Mouse (Mus musculus) CH12.LX (cell line): Measurements from ENCODE around the gene Slc27a4. TPM values are rescaled to one million over a fixed set of nuclear protein-coding genes. Genes with fewer than 3 reads are reported as not detected.

Source experiments
- DNase-seq: peaks from one replicate; pipeline ENCODE4 v3.0.0-alpha.2; 2013; ENCODE audit errors: extremely low read depth
- H3K27ac ChIP-seq: 2 replicates; pipeline ENCODE4 v1.5.1; 2012; ENCODE audit warnings: low read depth, mild to moderate bottlenecking, control low read depth, moderate library complexity; ENCODE audit not compliant: insufficient read depth
- H3K27me3 ChIP-seq: replicated peaks from 2 replicates; pipeline ENCODE3; 2012; ENCODE audit warnings: inconsistent platforms
- H3K36me3 ChIP-seq, 2 experiments: replicated peaks in 1 of 2; 2 replicates each; pipeline versions ENCODE3 to v1.6.1; 2012; ENCODE audit warnings: inconsistent platforms in 1 of 2, low read length in 1 of 2, mild to moderate bottlenecking in 1 of 2, mixed read lengths in 1 of 2, moderate library complexity in 1 of 2; ENCODE audit not compliant: control insufficient read depth in 1 of 2, insufficient read depth in 1 of 2
- H3K4me1 ChIP-seq, 2 experiments: 2 replicates each; pipeline ENCODE4 v1.6.1; 2012; ENCODE audit warnings: inconsistent platforms in 1 of 2, moderate library complexity in 1 of 2; ENCODE audit not compliant: insufficient read depth in 2 of 2, control insufficient read depth in 1 of 2
- H3K4me2 ChIP-seq: 2 replicates; pipeline ENCODE4 v1.6.1; 2012; ENCODE audit warnings: low read depth, mild to moderate bottlenecking, control low read depth; ENCODE audit not compliant: poor library complexity, insufficient read depth, severe bottlenecking
- H3K4me3 ChIP-seq, 3 experiments: fragments of 150-350 bp in 1 of 3; sonication (generic) in 1 of 3; replicated peaks in 1 of 3; 2 replicates each; pipeline versions ENCODE3 to v1.5.1; 2011 to 2012; ENCODE audit warnings: low read depth in 2 of 3, low read length in 2 of 3, mild to moderate bottlenecking in 2 of 3, moderate library complexity in 2 of 3, control low read depth in 1 of 3, improper control_type of control experiment in 1 of 3, inconsistent platforms in 1 of 3, mixed read lengths in 1 of 3; ENCODE audit not compliant: poor library complexity in 1 of 3
- H3K79me2 ChIP-seq: replicated peaks from 2 replicates; pipeline ENCODE4 v1.6.1; 2012; ENCODE audit warnings: mild to moderate bottlenecking, moderate library complexity; ENCODE audit not compliant: control insufficient read depth, poor library complexity, insufficient read depth, severe bottlenecking; ENCODE audit errors: extremely low read depth
- H3K9ac ChIP-seq: 2 replicates; pipeline ENCODE4 v1.6.1; 2012; ENCODE audit warnings: low read depth, mild to moderate bottlenecking, control low read depth, moderate library complexity; ENCODE audit not compliant: insufficient read depth
- H3K9me3 ChIP-seq: replicated peaks from 2 replicates; pipeline ENCODE3; 2012; ENCODE audit warnings: low read length, inconsistent platforms, mixed read lengths
- CHD1 ChIP-seq: IDR thresholded peaks from 2 replicates; pipeline ENCODE4 v1.6.1; 2012; ENCODE audit warnings: low read depth, low read length, improper control_type of control experiment, inconsistent platforms
- CTCF ChIP-seq, 2 experiments: IDR thresholded peaks in 1 of 2; conservative IDR thresholded peaks in 1 of 2; 2 replicates each; pipeline ENCODE4 v1.5.1; 2011 to 2012; ENCODE audit warnings: low read depth in 2 of 2, low read length in 2 of 2, improper control_type of control experiment in 1 of 2, inconsistent platforms in 1 of 2, mild to moderate bottlenecking in 1 of 2, moderate library complexity in 1 of 2
- EP300 ChIP-seq: IDR thresholded peaks from 2 replicates; pipeline ENCODE4 v1.6.1; 2011; ENCODE audit warnings: low read length, improper control_type of control experiment
- GABPA ChIP-seq: IDR thresholded peaks from 2 replicates; pipeline ENCODE4 v1.6.1; 2012; ENCODE audit warnings: low read depth, low read length, improper control_type of control experiment, inconsistent platforms; ENCODE audit not compliant: insufficient replicate concordance
- HCFC1 ChIP-seq: IDR thresholded peaks from 2 replicates; pipeline ENCODE4 v1.6.1; 2012; ENCODE audit warnings: low read depth, mild to moderate bottlenecking, inconsistent platforms, low read length, improper control_type of control experiment
- IRF4 ChIP-seq: IDR thresholded peaks from 2 replicates; pipeline ENCODE4 v1.6.1; 2014; ENCODE audit warnings: low read depth, mild to moderate bottlenecking, inconsistent platforms, low read length, improper control_type of control experiment
- JUN ChIP-seq: IDR thresholded peaks from 2 replicates; pipeline ENCODE4 v1.6.1; 2011; ENCODE audit warnings: low read depth, mild to moderate bottlenecking, low read length, improper control_type of control experiment, moderate library complexity; ENCODE audit not compliant: insufficient read depth
- JUND ChIP-seq: conservative IDR thresholded peaks from 2 replicates; pipeline ENCODE4 v1.6.1; 2011; ENCODE audit warnings: low read depth, low read length, improper control_type of control experiment
- KAT2A ChIP-seq: IDR thresholded peaks from 2 replicates; pipeline ENCODE4 v1.6.1; 2012; ENCODE audit warnings: low read length, improper control_type of control experiment, inconsistent platforms; ENCODE audit not compliant: insufficient replicate concordance
- MAFK ChIP-seq: IDR thresholded peaks from 2 replicates; pipeline ENCODE4 v1.6.1; 2011; ENCODE audit warnings: low read length, improper control_type of control experiment; ENCODE audit not compliant: insufficient replicate concordance
- MAX ChIP-seq: IDR thresholded peaks from 2 replicates; pipeline ENCODE4 v1.6.1; 2011; ENCODE audit warnings: low read length, improper control_type of control experiment
- MXI1 ChIP-seq: IDR thresholded peaks from 2 replicates; pipeline ENCODE4 v1.6.1; 2011; ENCODE audit warnings: mild to moderate bottlenecking, low read depth, low read length, improper control_type of control experiment
- MYC ChIP-seq: IDR thresholded peaks from 2 replicates; pipeline ENCODE4 v1.6.1; 2011; ENCODE audit warnings: low read depth, mild to moderate bottlenecking, improper control_type of control experiment, low read length
- NELFE ChIP-seq: IDR thresholded peaks from 2 replicates; pipeline ENCODE4 v1.6.1; 2011; ENCODE audit warnings: low read depth, low read length, improper control_type of control experiment
- NRF1 ChIP-seq: IDR thresholded peaks from 2 replicates; pipeline ENCODE4 v1.6.1; 2014; ENCODE audit warnings: low read depth, mild to moderate bottlenecking, inconsistent platforms, low read length, improper control_type of control experiment, moderate library complexity
- PAX5 ChIP-seq: IDR thresholded peaks from 2 replicates; pipeline ENCODE4 v1.6.1; 2012; ENCODE audit warnings: low read length, inconsistent platforms, mixed read lengths
- POLR2A ChIP-seq: IDR thresholded peaks from 2 replicates; pipeline ENCODE4 v1.6.1; 2011; ENCODE audit warnings: low read depth, mild to moderate bottlenecking, improper control_type of control experiment, low read length
- POLR2AphosphoS2 ChIP-seq: IDR thresholded peaks from 2 replicates; pipeline ENCODE4 v1.6.1; 2011; ENCODE audit warnings: low read depth, low read length, improper control_type of control experiment
- RAD21 ChIP-seq: IDR thresholded peaks from 2 replicates; pipeline ENCODE4 v1.6.1; 2011; ENCODE audit warnings: low read depth, mild to moderate bottlenecking, low read length, improper control_type of control experiment, moderate library complexity
- RCOR1 ChIP-seq: conservative IDR thresholded peaks from 2 replicates; pipeline ENCODE4 v1.6.1; 2012; ENCODE audit warnings: low read depth, mild to moderate bottlenecking, inconsistent platforms, low read length, improper control_type of control experiment
- SIN3A ChIP-seq: IDR thresholded peaks from 2 replicates; pipeline ENCODE4 v1.6.1; 2012; ENCODE audit warnings: low read length, improper control_type of control experiment, inconsistent platforms
- SMC3 ChIP-seq: IDR thresholded peaks from 2 replicates; pipeline ENCODE4 v1.6.1; 2011; ENCODE audit warnings: low read depth, low read length, improper control_type of control experiment
- TBP ChIP-seq: conservative IDR thresholded peaks from 2 replicates; pipeline ENCODE4 v1.6.1; 2011; ENCODE audit warnings: low read depth, low read length, improper control_type of control experiment
- TCF12 ChIP-seq: IDR thresholded peaks from 2 replicates; pipeline ENCODE4 v1.6.1; 2014; ENCODE audit warnings: low read depth, mild to moderate bottlenecking, inconsistent platforms, low read length, improper control_type of control experiment
- UBTF ChIP-seq: IDR thresholded peaks from 2 replicates; pipeline ENCODE4 v1.6.1; 2012; ENCODE audit warnings: low read depth, mild to moderate bottlenecking, inconsistent platforms, low read length, improper control_type of control experiment, moderate library complexity
- USF1 ChIP-seq: IDR thresholded peaks from 2 replicates; pipeline ENCODE4 v1.6.1; 2014; ENCODE audit warnings: low read depth, mild to moderate bottlenecking, inconsistent platforms, low read length, improper control_type of control experiment
- USF2 ChIP-seq: conservative IDR thresholded peaks from 2 replicates; pipeline ENCODE4 v1.6.1; 2011; ENCODE audit warnings: low read depth, low read length, improper control_type of control experiment
- ZKSCAN1 ChIP-seq: IDR thresholded peaks from 2 replicates; pipeline ENCODE4 v1.6.1; 2012; ENCODE audit warnings: low read depth, inconsistent platforms, low read length, improper control_type of control experiment, borderline replicate concordance
- ZMIZ1 ChIP-seq: IDR thresholded peaks from 2 replicates; pipeline ENCODE4 v1.6.1; 2012; ENCODE audit warnings: low read depth, mild to moderate bottlenecking, inconsistent platforms, low read length, improper control_type of control experiment
- dilution Hi-C: fragments of 300-500 bp; cut with MboI; formaldehyde crosslinking; loops from 2 replicates; pipeline ENCODE4 v1.14.3; 2020; ENCODE audit warnings: low sequenced_read_pairs; ENCODE audit not compliant: extremely low pct_unique_long_range_greater_than_20kb, extremely low pct_ligation_motif_present
- in situ Hi-C: fragments of 300-500 bp; cut with MboI; formaldehyde crosslinking; loops from 3 replicates; pipeline ENCODE4 v1.14.3; 2019; ENCODE audit warnings: low sequenced_read_pairs, low pct_ligation_motif_present, low pct_unique_long_range_greater_than_20kb, mixed read lengths
- polyA plus RNA-seq: library from polyadenylated mRNA; unstranded; fragments of >175 nt; gene quantifications from 2 replicates; pipeline ENCODE4 v1.2.1, GENCODE M21; 2012; ENCODE audit warnings: low read depth; ENCODE audit not compliant: insufficient read length
- total RNA-seq, 2 experiments: library from RNA; depleted of rRNA; stranded (reverse); fragments of 300-350 nt in 1 of 2; fragments of >200 nt in 1 of 2; gene quantifications; 2 replicates each; pipeline ENCODE4 v1.2.3; 2012 to 2014

Slc27a4 gene
- total and polyA plus RNA-seq, 3 experiments, result 4.7 to 11.3 (median 4.8) TPM

DNA sequence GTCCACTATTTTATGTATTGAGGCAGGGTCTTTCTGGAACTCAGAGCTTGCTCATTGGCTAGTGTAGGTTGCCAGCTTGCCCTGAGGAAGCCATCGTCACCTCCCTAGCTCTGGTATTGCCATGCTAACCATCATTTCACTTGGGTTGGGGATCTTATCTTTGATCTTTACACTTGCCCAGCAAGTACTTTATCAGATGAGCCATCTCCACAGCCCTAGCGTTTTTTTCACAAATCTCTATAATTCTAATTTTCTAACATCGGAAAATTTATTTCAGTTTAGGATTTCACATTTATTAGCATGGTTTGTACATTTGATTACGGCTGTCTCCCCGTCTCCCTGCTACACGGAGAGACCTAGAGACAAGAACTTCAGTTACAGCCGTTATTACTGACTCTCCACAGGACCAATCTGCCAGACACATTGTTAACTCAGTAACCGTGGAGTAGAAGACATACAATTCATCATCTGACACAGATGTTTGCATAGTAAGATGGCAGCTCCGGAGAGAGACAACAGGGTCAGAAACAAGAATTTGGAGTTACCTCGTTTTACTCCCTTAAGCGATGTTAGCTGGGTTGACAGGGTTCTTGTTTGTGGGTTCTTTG is 24.0 kb downstream of the Slc27a4 start:
- in situ Hi-C loops, result no loop called here

GRCm38 (mm10) chr2:29826926-29827708 is 24.7 kb downstream of the Slc27a4 start:
- in situ Hi-C loops, result no loop called here
- Histone ChIP-seq H3K4me2 (no peak overlapping the region), H3K4me1 (peaks cover 5 to 14% of the 10 kb centered on the region in 2 experiments; a peak in 3 of 4 replicates), H3K27me3 (no peaks in the 10 kb centered on the region), H3K4me3 (peak overlapping the region; percentile 87 to 100 (median 95)), H3K9ac (peak overlapping the region; percentile 81), H3K27ac (peak overlapping the region; percentile 77), H3K9me3 (no peaks in the 10 kb centered on the region), H3K36me3 (peaks cover 0 to 32% of the 10 kb centered on the region in 2 experiments), H3K79me2 (peaks cover 33% of the 10 kb centered on the region)
- dilution Hi-C loops, result no loop called here
- DNase-seq, result peak; percentile 99
- peak; percentile 69; the same call in 1 of the 2 replicates for TF ChIP-seq CHD1
- peak; percentile 80; the same call in 1 of the 2 replicates for TF ChIP-seq RCOR1
- no peak for TF ChIP-seq RAD21
- TF ChIP-seq ZMIZ1, result peak; percentile 84
- TF ChIP-seq KAT2A, result peak; percentile 87; the same call in 1 of the 2 replicates
- TF ChIP-seq IRF4, result peak; percentile 71; the same call in 1 of the 2 replicates
- TF ChIP-seq CTCF (conservative IDR thresholded peaks at IDR 0.05 in 1 of 2, IDR thresholded peaks at IDR 0.05 in 1 of 2; ENCODE audit: low read depth in 2 of 2, low read length in 2 of 2), result no peak
- peak; percentile 92 for TF ChIP-seq TBP
- peak; percentile 86 for TF ChIP-seq MXI1
- no peak; the same call in 1 of the 2 replicates for TF ChIP-seq UBTF
- peak; percentile 98 for TF ChIP-seq SIN3A
- TF ChIP-seq TCF12, result peak; percentile 80; the same call in 1 of the 2 replicates
- no peak for TF ChIP-seq USF1
- TF ChIP-seq GABPA, result peak; percentile 42; the same call in 1 of the 2 replicates
- TF ChIP-seq NRF1, result peak; percentile 48; the same call in 1 of the 2 replicates
- TF ChIP-seq NELFE, result peak; percentile 89
- peak; percentile 50; the same call in 1 of the 2 replicates for TF ChIP-seq MAFK
- no peak for TF ChIP-seq JUN
- no peak for TF ChIP-seq SMC3
- TF ChIP-seq HCFC1, result peak; percentile 94
- no peak; the same call in 1 of the 2 replicates for TF ChIP-seq ZKSCAN1
- TF ChIP-seq MAX, result peak; percentile 82
- peak; percentile 62; the same call in 1 of the 2 replicates for TF ChIP-seq JUND

More for the DNA sequence above, 24.0 kb downstream of the Slc27a4 start:
- Histone ChIP-seq H3K27ac (peak overlapping the region; percentile 77), H3K9me3 (no peaks in the 10 kb centered on the region), H3K27me3 (no peaks in the 10 kb centered on the region), H3K4me3 (peak overlapping the region; percentile 78 to 100 (median 95)), H3K4me2 (peak overlapping the region; percentile 30), H3K79me2 (peaks cover 33% of the 10 kb centered on the region), H3K4me1 (peaks cover 5 to 14% of the 10 kb centered on the region in 2 experiments; a peak in 3 of 4 replicates), H3K9ac (peak overlapping the region; percentile 81), H3K36me3 (peaks cover 0 to 25% of the 10 kb centered on the region in 2 experiments)
- DNase-seq, result no peak
- dilution Hi-C loops, result no loop called here
- TF ChIP-seq MYC (no peak), IRF4 (no peak), ZMIZ1 (no peak), JUND (no peak), USF2 (no peak), JUN (no peak), EP300 (no peak), TBP (no peak), GABPA (no peak), PAX5 (no peak), RCOR1 (no peak), POLR2AphosphoS2 (no peak), NRF1 (no peak), SIN3A (no peak), POLR2A (no peak)
